Mouse (Mus musculus) brown adipose tissue, adult 24 weeks (tissue): ENCODE measurements around the gene Gm2431. TPM values are rescaled to one million over a fixed set of nuclear protein-coding genes. Genes with fewer than 3 reads are reported as not detected.
"Not testable (repeated sequence)": the region's sequence is repeated elsewhere in the genome, so short reads cannot be mapped to it uniquely, and the experiment has no call there.

Source experiments
- H3K27ac ChIP-seq: fragments of 200-500 bp; replicated peaks from 2 replicates; pipeline ENCODE4 v1.5.1; 2012; ENCODE audit warnings: low read depth, mild to moderate bottlenecking, low read length
- H3K4me1 ChIP-seq: fragments of 200-500 bp; 2 replicates; pipeline ENCODE4 v1.6.1; 2012; ENCODE audit warnings: low read length, mixed read lengths; ENCODE audit not compliant: control insufficient read depth, insufficient read depth, insufficient read length
- H3K4me3 ChIP-seq: fragments of 200-500 bp; 2 replicates; pipeline ENCODE4 v1.5.1; 2012; ENCODE audit warnings: low read depth, mild to moderate bottlenecking, low read length, moderate library complexity; ENCODE audit not compliant: insufficient read depth
- polyA plus RNA-seq: library from polyadenylated mRNA; stranded (reverse); fragments of >200 nt; gene quantifications from 2 replicates; pipeline ENCODE4 v1.2.4, GENCODE M21; 2012; ENCODE audit not compliant: missing spikeins, insufficient read depth, insufficient read length

Gene Gm2431
- polyA plus RNA-seq, 1 experiment, result not detected

DNA sequence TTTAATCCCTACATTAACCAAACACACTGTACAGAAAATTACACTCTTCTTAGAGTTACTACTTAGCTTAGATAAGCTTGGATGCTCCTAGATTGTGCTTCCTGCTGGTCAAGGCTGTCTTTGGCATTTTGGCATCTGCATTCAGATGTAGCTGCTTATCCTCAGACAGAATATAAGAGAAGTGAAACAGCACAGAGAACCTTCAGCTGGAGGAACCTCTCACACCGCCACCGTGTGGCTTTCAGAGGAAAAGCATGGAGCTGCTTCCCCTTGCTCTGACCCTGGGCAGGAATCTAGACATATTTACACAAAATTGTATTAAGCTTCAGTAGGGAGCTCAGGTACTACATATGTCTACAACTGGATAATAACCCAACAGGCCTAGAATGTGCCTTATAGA is 2.6 kb downstream of the Gm2431 start:
- Histone ChIP-seq H3K4me3 (no peak overlapping the region), H3K4me1 (no peaks in the 10 kb centered on the region), H3K27ac (no peak overlapping the region)

DNA sequence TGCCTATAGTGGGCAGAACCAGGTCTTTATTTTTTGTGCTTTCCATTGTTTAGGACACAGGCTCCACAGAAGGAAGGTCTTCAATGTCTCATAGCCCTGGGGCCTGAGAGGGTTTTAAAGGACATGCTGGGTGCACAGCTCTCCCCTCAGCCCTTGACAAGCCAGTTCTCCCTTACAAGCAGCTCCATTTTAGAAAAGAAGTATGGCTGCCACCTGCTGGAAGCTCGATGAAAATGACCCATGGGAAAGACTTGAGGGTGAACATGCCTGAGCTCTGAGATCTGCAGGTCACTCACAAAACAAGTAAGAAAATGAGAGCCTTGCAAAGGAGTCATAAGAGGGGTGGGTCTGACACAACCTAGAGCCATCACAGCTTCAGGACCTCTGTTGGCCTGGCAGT is 8.3 kb downstream of the Gm2431 start:
- Histone ChIP-seq H3K4me1 (no peaks in the 10 kb centered on the region), H3K27ac (no peak overlapping the region), H3K4me3 (no peak overlapping the region)

DNA sequence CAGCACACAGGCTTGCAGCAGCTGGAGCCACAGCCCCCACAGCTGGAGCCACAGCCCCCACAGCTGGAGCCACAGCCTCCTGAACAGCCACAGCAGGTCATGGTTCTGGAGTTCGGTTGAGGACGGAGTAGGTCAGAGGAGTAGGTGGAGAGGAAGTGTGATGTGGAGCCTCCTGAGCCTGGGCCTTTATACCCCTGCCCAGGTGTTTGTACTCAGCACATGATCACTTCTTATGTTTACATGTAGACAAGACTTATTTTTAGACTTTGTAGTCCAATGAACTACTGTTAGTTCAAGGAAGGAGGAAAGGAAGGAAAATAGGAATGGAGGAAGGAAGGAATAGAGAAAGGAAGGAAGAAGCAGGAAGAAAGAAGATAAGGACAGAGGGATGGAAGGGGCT is 17.2 kb downstream of the Gm2431 start, which contains the start of gene Gm40460:
Gm40460 (minus strand) TSS at position 101 of the 400 bp plus-strand sequence.
- H3K4me1 ChIP-seq, result no peaks in the 10 kb centered on the region
- no peak within 1 kb of the TSS for H3K4me3 ChIP-seq
- no peak within 1 kb of the TSS for H3K27ac ChIP-seq

DNA sequence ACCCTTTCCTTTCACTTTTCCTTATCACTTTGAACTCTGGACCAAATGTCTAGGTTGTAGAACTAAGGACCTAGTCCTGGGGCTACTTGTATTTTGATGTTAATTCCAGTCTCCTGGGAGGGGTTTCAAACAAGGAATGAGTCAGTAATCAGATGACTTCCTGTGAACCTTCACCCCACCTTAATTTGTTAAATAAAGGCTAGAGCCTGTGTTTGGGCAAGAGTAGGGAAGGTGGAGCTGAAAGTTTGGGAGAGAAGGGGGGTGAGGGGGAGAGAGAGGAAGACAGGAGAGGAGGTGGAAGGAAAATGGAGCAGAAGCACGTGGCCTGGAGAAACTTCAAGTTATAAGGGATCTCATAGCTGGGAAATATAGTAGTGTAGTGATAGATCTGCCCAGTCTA is 26.6 kb downstream of the Gm2431 start:
- Histone ChIP-seq H3K4me3 (no peak overlapping the region), H3K4me1 (peaks cover 3% of the 10 kb centered on the region; the same call in 1 of the 2 replicates), H3K27ac (no peak overlapping the region)

DNA sequence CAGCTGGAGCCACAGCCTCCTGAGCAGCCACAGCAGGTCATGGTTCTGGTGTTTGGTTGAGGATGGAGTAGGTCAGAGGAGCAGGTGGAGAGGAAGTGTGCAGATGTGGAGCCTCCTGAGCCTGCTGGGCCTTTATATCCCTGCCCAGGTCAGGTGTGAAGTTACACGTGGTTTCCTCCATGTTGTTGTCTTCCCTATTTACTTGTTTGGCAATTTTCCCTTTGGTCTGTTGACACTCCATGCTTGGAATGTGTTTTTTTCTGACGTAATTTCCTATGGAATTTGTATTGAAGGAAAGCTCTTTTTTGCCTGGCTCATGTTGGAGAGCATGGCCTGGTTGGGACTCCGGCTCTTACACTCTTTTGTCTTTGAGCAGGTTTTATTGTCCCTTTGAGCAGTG is 28.3 kb downstream of the Gm2431 start, which contains the start of gene Krtap5-5:
Krtap5-5 (minus strand) TSS at position 101 of the 400 bp plus-strand sequence.
- H3K4me1 ChIP-seq, H3K4me3 ChIP-seq: not testable (repeated sequence)
- 0 out of 2 replicates have a peak within 1 kb of the TSS, but pooled peaks have one; percentile 17 for H3K27ac ChIP-seq

DNA sequence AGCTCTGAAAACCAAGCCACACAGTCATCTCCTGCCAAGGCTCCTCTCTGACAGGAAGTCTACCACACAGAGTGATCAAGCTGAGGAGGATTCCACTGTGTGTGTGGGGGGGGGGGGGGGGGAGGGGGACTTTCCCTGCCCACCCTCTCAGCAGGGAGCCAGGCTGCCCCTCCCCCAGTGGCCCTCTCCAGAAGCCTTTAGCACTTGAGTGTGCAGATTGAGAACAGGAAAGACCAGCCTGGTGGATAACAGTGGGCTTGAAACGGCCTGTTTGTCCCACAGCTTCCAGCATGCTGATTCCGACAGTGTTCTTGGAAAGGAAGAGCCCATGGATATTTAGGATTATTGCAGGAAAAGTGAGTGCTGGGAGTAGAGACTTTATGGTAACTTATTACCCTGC is 33.6 kb downstream of the Gm2431 start:
- no peaks in the 10 kb centered on the region for H3K4me1 ChIP-seq
- no peak overlapping the region for H3K27ac ChIP-seq
- no peak overlapping the region for H3K4me3 ChIP-seq

DNA sequence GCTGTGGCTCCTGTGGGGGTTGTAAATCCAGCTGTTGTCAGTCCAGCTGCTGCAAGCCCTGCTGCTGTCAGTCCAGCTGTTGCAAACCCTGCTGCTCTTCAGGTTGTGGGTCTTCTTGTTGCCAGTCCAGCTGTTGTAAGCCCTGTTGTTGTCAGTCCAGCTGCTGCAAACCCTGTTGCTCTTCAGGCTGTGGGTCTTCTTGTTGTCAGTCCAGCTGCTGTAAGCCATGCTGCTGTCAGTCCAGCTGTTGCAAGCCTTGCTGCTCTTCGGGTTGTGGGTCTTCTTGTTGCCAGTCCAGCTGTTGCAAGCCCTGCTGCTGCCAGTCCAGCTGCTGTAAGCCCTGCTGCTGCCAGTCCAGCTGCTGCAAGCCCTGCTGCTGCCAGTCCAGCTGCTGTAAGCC is 46.0 kb downstream of the Gm2431 start:
- H3K4me1 ChIP-seq, H3K4me3 ChIP-seq, H3K27ac ChIP-seq: not testable (repeated sequence)

DNA sequence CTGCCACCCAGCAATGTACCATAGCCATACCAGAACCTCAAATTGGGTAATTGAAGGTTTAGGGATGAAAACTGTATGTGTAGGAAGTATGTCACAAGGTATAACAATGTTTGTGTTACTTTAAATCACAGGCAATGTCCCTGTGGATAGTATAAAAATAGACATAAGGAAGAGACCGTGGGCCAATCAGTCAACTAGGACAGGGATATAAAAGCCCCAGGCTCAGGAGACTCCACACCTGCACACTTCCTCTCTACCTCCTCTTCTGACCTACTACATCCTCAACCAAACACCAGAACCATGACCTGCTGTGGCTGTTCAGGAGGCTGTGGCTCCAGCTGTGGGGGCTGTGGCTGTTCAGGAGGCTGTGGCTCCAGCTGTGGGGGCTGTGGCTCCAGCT is 46.6 kb downstream of the Gm2431 start, which contains the start of gene Gm7579:
Gm7579 (plus strand) TSS at position 301 of the 400 bp plus-strand sequence.
- Histone ChIP-seq H3K27ac (no peak within 1 kb of the TSS), H3K4me1 (no peaks in the 10 kb centered on the region), H3K4me3 (no peak within 1 kb of the TSS)

Other genes starting within 250 kb of the Gm2431 start
- 29.6 and 34.7 TPM in 2 replicates for gene Mob2, start 197.3 kb downstream of the Gm2431 start, polyA plus RNA-seq
- gene Dusp8, start 162.5 kb downstream of the Gm2431 start, polyA plus RNA-seq, result 6.7 and 8.2 TPM in 2 replicates
- not detected in 2 replicates for gene Gm45618, start 137.6 kb downstream of the Gm2431 start, polyA plus RNA-seq
- not detected in 2 replicates for gene Gm39115, start 122.3 kb downstream of the Gm2431 start, polyA plus RNA-seq
- gene Gm45337, start 113.7 kb downstream of the Gm2431 start, polyA plus RNA-seq, result not detected in 2 replicates
- not detected in 2 replicates for gene Gm29735, start 101.2 kb downstream of the Gm2431 start, polyA plus RNA-seq
- gene Gm4553, start 92.6 kb downstream of the Gm2431 start, polyA plus RNA-seq, result not detected in 2 replicates
- not detected in 2 replicates for gene Krtap5-2, start 82.3 kb downstream of the Gm2431 start, polyA plus RNA-seq
- gene Gm10153, start 68.0 kb downstream of the Gm2431 start, polyA plus RNA-seq, result not detected in 2 replicates
- not detected in 2 replicates for gene Krtap5-3, start 57.0 kb downstream of the Gm2431 start, polyA plus RNA-seq
- gene Gm7579, start 46.5 kb downstream of the Gm2431 start, polyA plus RNA-seq, result not detected in 2 replicates
- not detected in 2 replicates for gene Krtap5-5, start 28.4 kb downstream of the Gm2431 start, polyA plus RNA-seq
- gene Gm40460, start 17.3 kb downstream of the Gm2431 start, polyA plus RNA-seq, result not detected in 2 replicates
- not detected in 2 replicates for gene Gm4559, start 16.0 kb upstream of the Gm2431 start, polyA plus RNA-seq
- not detected in 2 replicates for gene Krtap5-1, start 38.8 kb upstream of the Gm2431 start, polyA plus RNA-seq
- not detected in 2 replicates for gene Krtap5-4, start 45.2 kb upstream of the Gm2431 start, polyA plus RNA-seq
- gene Ifitm10, start 115.4 kb upstream of the Gm2431 start, polyA plus RNA-seq, result 1.5 TPM in 1 of 2 replicates, not detected in the other
- 3.0 and 3.8 TPM in 2 replicates for gene Gm49369, start 124.3 kb upstream of the Gm2431 start, polyA plus RNA-seq
- gene Ctsd, start 129.7 kb upstream of the Gm2431 start, polyA plus RNA-seq, result 1,099 and 1,150 TPM in 2 replicates
- gene Syt8, start 176.5 kb upstream of the Gm2431 start, polyA plus RNA-seq, result not detected in 2 replicates
- 232 and 484 TPM in 2 replicates for gene Tnni2, start 183.5 kb upstream of the Gm2431 start, polyA plus RNA-seq
- gene Lsp1, start 202.5 kb upstream of the Gm2431 start, polyA plus RNA-seq, result 18.0 and 22.8 TPM in 2 replicates
- 455 and 586 TPM in 2 replicates for gene Tnnt3, start 240.5 kb upstream of the Gm2431 start, polyA plus RNA-seq